Mouse (Mus musculus) kidney, embryonic 15.5 days (tissue): ENCODE measurements around the gene Aprt. TPM values are rescaled to one million over a fixed set of nuclear protein-coding genes. Genes with fewer than 3 reads are reported as not detected.

Source experiments
- ATAC-seq: fragments of 200-750 bp; cut with Nextera tagmentation; replicated peaks from 2 replicates; pipeline ENCODE4 v1.8.0; 2017; ENCODE audit warnings: moderate TSS enrichment; ENCODE audit not compliant: low FRiP score
- H3K27ac ChIP-seq: fragments of 300-500 bp; sonication (generic); 2 replicates; pipeline ENCODE4 v1.5.1; 2015; ENCODE audit warnings: mild to moderate bottlenecking, inconsistent platforms
- H3K27me3 ChIP-seq: fragments of 300-500 bp; sonication (generic); 2 replicates; pipeline ENCODE4 v1.6.1; 2015; ENCODE audit warnings: inconsistent platforms
- H3K36me3 ChIP-seq: fragments of 300-500 bp; sonication (generic); 2 replicates; pipeline ENCODE4 v1.6.1; 2015; ENCODE audit warnings: inconsistent platforms
- H3K4me1 ChIP-seq: fragments of 300-500 bp; sonication (generic); 2 replicates; pipeline ENCODE4 v1.6.1; 2015; ENCODE audit warnings: inconsistent platforms
- H3K4me2 ChIP-seq: fragments of 300-500 bp; sonication (generic); 2 replicates; pipeline ENCODE4 v1.6.1; 2015; ENCODE audit warnings: moderate library complexity, mild to moderate bottlenecking, inconsistent platforms
- H3K4me3 ChIP-seq: fragments of 300-500 bp; sonication (generic); replicated peaks from 2 replicates; pipeline ENCODE4 v1.5.1; 2015; ENCODE audit warnings: mild to moderate bottlenecking, inconsistent platforms
- H3K9ac ChIP-seq: fragments of 300-500 bp; sonication (generic); 2 replicates; pipeline ENCODE4 v1.6.1; 2015; ENCODE audit warnings: mild to moderate bottlenecking, inconsistent platforms
- H3K9me3 ChIP-seq: fragments of 300-500 bp; sonication (generic); replicated peaks from 2 replicates; pipeline ENCODE4 v1.6.1; 2016; ENCODE audit warnings: inconsistent platforms
- WGBS: fragments of 180-500 bp; shearing (Covaris S2); methylation state at CpG from one replicate; pipeline ENCODE4 v1.1.7; 2015; ENCODE audit warnings: mixed read lengths; 5-methylcytosine and 5-hydroxymethylcytosine counted together
- polyA plus RNA-seq: library from polyadenylated mRNA; unstranded; fragments of >200 nt; fragmentation: Nextera tagmentation; extraction: Ambion mirVana; gene quantifications from 2 replicates; pipeline ENCODE4 v1.2.1, GENCODE M21; 2015

The Aprt gene
- polyA plus RNA-seq, 1 experiment from 2014 or later: 353 TPM

GRCm38 (mm10) chr8:122544138-122544537 lies 32.6 kb downstream of the Aprt start:
- no peak overlapping the region for H3K4me3 ChIP-seq
- H3K9me3 ChIP-seq: no peaks in the 10 kb centered on the region
- no peak overlapping the region for H3K9ac ChIP-seq
- no peak for ATAC-seq
- H3K36me3 ChIP-seq: 0 out of 2 replicates have a peak, but pooled peaks cover 4% of the 10 kb centered on the region
- peaks cover 39% of the 10 kb centered on the region for H3K4me1 ChIP-seq
- no peaks in the 10 kb centered on the region for H3K27me3 ChIP-seq
- H3K4me2 ChIP-seq: no peak overlapping the region
- WGBS: 93% methylated on average over 8 of the region's 8 CpGs
- no peak overlapping the region for H3K27ac ChIP-seq

DNA sequence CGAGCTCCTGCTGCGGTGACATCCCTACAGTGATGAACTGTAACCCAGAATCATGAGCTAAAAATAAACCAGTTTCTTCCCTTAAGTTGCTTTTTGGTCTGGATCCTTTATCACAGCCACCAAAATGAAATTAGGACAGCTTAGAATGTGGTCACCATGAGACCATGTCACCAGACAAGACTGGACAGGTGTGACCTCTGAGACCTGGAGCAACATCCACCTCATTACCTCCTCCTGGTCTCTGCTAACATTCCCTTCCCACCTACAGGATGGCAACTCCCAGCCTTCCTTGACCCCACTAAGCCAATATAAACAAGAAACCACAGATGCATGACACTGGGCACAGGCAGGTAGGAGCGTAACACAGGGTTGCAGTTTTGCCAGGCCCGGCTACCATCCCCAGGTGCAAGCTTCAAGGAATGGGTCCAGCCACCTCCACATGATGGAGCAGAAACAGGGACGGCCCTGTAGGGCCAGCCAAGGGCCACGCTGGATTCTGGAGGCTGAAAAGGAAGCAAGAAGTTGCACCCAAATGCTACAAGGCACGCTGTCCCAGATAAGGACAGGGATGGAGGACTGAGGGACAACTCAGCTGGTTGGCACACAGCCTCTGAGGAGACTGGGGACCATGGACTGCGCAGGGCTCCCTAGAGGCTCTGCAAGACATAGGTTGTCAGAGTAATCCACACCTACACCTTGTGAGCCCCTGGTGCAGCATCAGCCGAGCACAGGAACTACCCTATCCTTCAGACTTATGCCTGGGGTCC lies 38.2 kb downstream of the Aprt start:
- H3K9me3 ChIP-seq: no peaks in the 10 kb centered on the region
- no peaks in the 10 kb centered on the region for H3K36me3 ChIP-seq
- no peak overlapping the region for H3K9ac ChIP-seq
- 0 out of 2 replicates have a peak, but pooled peaks have one; percentile 15 for ATAC-seq
- no peak overlapping the region for H3K4me2 ChIP-seq
- peak overlapping the region; percentile 75; the same call in 1 of the 2 replicates for H3K27ac ChIP-seq
- peaks cover 40% of the 10 kb centered on the region for H3K4me1 ChIP-seq
- no peaks in the 10 kb centered on the region for H3K27me3 ChIP-seq
- no peak overlapping the region for H3K4me3 ChIP-seq
- 83% methylated on average over 9 of the region's 9 CpGs for WGBS

GRCm38 (mm10) chr8:122537812-122538211 lies 38.9 kb downstream of the Aprt start:
- Histone ChIP-seq H3K27ac (peak overlapping the region; percentile 75), H3K9ac (no peak overlapping the region), H3K4me1 (peaks cover 44% of the 10 kb centered on the region), H3K36me3 (no peaks in the 10 kb centered on the region), H3K27me3 (no peaks in the 10 kb centered on the region), H3K9me3 (no peaks in the 10 kb centered on the region), H3K4me3 (no peak overlapping the region), H3K4me2 (no peak overlapping the region; the same call in 1 of the 2 replicates)
- WGBS: 67% methylated on average over 2 of the region's 2 CpGs
- ATAC-seq: peak; percentile 57; the same call in 1 of the 2 replicates

DNA sequence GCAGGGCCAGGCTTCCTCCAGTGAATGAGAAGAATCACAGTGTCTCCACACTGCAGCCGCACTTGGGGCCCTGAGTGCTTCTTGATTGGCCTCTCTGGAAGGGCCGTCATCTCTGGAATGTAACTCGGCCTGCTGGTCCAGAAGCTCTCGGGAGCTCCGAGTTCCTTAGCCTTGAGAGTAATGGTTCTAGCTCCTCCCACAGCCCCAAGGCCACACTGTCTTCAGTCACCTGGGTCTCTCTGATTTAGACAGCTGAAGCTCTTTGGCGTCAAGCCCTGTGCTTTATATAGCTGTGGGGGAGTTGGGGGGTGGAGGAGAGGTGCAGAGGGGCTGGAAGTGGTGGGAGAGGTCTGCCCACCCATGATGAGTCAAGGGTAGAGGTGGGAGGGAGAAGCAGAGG lies 39.7 kb downstream of the Aprt start:
- no peak overlapping the region for H3K9ac ChIP-seq
- no peaks in the 10 kb centered on the region; the same call in 1 of the 2 replicates for H3K36me3 ChIP-seq
- peak overlapping the region; percentile 30; the same call in 1 of the 2 replicates for H3K4me2 ChIP-seq
- no peaks in the 10 kb centered on the region for H3K27me3 ChIP-seq
- H3K4me1 ChIP-seq: peaks cover 50% of the 10 kb centered on the region
- H3K9me3 ChIP-seq: no peaks in the 10 kb centered on the region
- peak; percentile 79 for ATAC-seq
- peak overlapping the region; percentile 75 for H3K27ac ChIP-seq
- WGBS: 5% methylated on average over 6 of the region's 6 CpGs
- no peak overlapping the region for H3K4me3 ChIP-seq

GRCm38 (mm10) chr8:122531312-122531711 lies 45.4 kb downstream of the Aprt start:
- peaks cover 48% of the 10 kb centered on the region for H3K4me1 ChIP-seq
- no peaks in the 10 kb centered on the region; the same call in 1 of the 2 replicates for H3K36me3 ChIP-seq
- no peaks in the 10 kb centered on the region for H3K27me3 ChIP-seq
- 63% methylated on average over 8 of the region's 8 CpGs for WGBS
- no peak overlapping the region for H3K4me3 ChIP-seq
- no peak overlapping the region for H3K4me2 ChIP-seq
- no peak overlapping the region for H3K9ac ChIP-seq
- peak overlapping the region; percentile 52 for H3K27ac ChIP-seq
- H3K9me3 ChIP-seq: no peaks in the 10 kb centered on the region
- ATAC-seq: no peak

- WGBS: 90% methylated on average over 4 of the region's 4 CpGs
- peaks cover 63% of the 10 kb centered on the region for H3K4me1 ChIP-seq
Observed at GRCm38 (mm10) chr8:122529159-122529558, 47.5 kb downstream of the Aprt start.

GRCm38 (mm10) chr8:122527937-122528336 lies 48.8 kb downstream of the Aprt start:
- Histone ChIP-seq H3K27ac (no peak overlapping the region), H3K4me1 (peaks cover 70% of the 10 kb centered on the region)

More at GRCm38 (mm10) chr8:122529159-122529558, 47.5 kb downstream of the Aprt start:
- no peak overlapping the region for H3K4me2 ChIP-seq
- H3K27me3 ChIP-seq: no peaks in the 10 kb centered on the region
- no peak overlapping the region for H3K9ac ChIP-seq
- no peak overlapping the region for H3K27ac ChIP-seq
- no peak for ATAC-seq
- no peak overlapping the region for H3K4me3 ChIP-seq
- H3K9me3 ChIP-seq: no peaks in the 10 kb centered on the region
- H3K36me3 ChIP-seq: no peaks in the 10 kb centered on the region; the same call in 1 of the 2 replicates

GRCm38 (mm10) chr8:122526526-122527170 lies 50.1 kb downstream of the Aprt start:
- H3K36me3 ChIP-seq: no peaks in the 10 kb centered on the region
- no peak overlapping the region for H3K4me2 ChIP-seq
- H3K4me3 ChIP-seq: no peak overlapping the region
- H3K4me1 ChIP-seq: peaks cover 66% of the 10 kb centered on the region
- no peak overlapping the region for H3K9ac ChIP-seq
- H3K27ac ChIP-seq: peak overlapping the region; percentile 87
- peak; percentile 12; the same call in 1 of the 2 replicates for ATAC-seq
- WGBS: 51% methylated on average over 7 of the region's 7 CpGs
- H3K9me3 ChIP-seq: no peaks in the 10 kb centered on the region
- no peaks in the 10 kb centered on the region for H3K27me3 ChIP-seq

More at GRCm38 (mm10) chr8:122527937-122528336, 48.8 kb downstream of the Aprt start:
- Histone ChIP-seq H3K9ac (no peak overlapping the region), H3K4me3 (no peak overlapping the region), H3K4me2 (no peak overlapping the region), H3K9me3 (no peaks in the 10 kb centered on the region), H3K36me3 (no peaks in the 10 kb centered on the region; the same call in 1 of the 2 replicates), H3K27me3 (no peaks in the 10 kb centered on the region)
- no peak for ATAC-seq
- 87% methylated on average over 3 of the region's 3 CpGs for WGBS

GRCm38 (mm10) chr8:122526084-122526483 lies 50.6 kb downstream of the Aprt start:
- peaks cover 60% of the 10 kb centered on the region for H3K4me1 ChIP-seq
- no peaks in the 10 kb centered on the region for H3K27me3 ChIP-seq
- H3K36me3 ChIP-seq: no peaks in the 10 kb centered on the region
- peak overlapping the region; percentile 87 for H3K27ac ChIP-seq
- no peak overlapping the region for H3K9ac ChIP-seq
- no peak overlapping the region for H3K4me3 ChIP-seq
- ATAC-seq: no peak
- WGBS: 63% methylated on average over 3 of the region's 3 CpGs
- no peaks in the 10 kb centered on the region for H3K9me3 ChIP-seq
- H3K4me2 ChIP-seq: no peak overlapping the region

- no peaks in the 10 kb centered on the region for H3K9me3 ChIP-seq
- no peaks in the 10 kb centered on the region for H3K27me3 ChIP-seq
- H3K27ac ChIP-seq: peak overlapping the region; percentile 87
- no peaks in the 10 kb centered on the region for H3K36me3 ChIP-seq
- H3K4me1 ChIP-seq: peaks cover 65% of the 10 kb centered on the region
- WGBS: 73% methylated on average over 6 of the region's 6 CpGs
- no peak overlapping the region for H3K9ac ChIP-seq
- no peak overlapping the region for H3K4me3 ChIP-seq
- H3K4me2 ChIP-seq: no peak overlapping the region
- ATAC-seq: no peak
Observed at GRCm38 (mm10) chr8:122525004-122525403, 51.7 kb downstream of the Aprt start.
